Mouse (Mus musculus) lung, adult 18-20 months (tissue): ENCODE measurements around the gene Grm8.

ENCODE experiments used
- DNase-seq, 2 experiments: peaks; one replicate each; pipeline ENCODE4 v3.0.0; 2022; ENCODE audit warnings: mixed read lengths in 2 of 2

Grm8 gene

DNA sequence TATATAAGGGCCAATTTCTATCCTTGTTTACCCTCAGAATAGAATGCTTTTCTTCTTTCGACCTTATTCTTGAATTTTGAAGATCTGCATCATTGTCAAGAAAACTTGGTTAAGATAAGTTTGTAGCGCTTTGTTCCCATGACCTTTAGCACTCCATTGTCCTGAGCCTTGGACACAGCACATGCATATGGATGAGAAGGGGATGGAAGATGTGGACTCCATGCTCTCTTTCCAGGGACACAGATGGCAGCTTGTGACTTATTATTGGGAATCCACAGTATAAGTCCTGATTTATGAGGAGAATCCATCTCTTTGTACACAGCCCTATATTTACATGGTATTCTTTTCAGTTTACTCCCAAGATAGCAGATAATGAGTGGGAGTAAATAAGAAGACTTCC, 554.5 kb downstream of the Grm8 start:
- no peak for DNase-seq

DNA sequence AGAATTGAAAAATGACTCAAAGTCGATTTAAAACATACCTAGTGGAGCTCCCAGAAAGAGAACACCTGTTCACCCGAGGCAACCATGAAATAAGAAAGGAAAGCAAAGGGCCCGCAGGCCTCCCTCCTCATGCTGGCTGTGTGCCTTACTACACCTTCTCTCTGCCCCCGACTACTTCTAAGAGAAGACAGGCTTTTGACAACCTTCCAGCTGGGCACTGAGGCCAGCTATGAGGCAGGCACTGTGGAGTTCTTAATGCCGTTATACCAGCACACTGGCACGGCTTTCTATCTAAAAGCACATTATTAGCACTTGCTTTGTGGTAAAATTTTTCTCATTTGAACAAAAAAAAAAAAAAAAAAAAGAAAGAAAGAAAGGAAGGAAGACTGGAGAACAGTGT, 589.5 kb downstream of the Grm8 start:
- no peak for DNase-seq

DNA sequence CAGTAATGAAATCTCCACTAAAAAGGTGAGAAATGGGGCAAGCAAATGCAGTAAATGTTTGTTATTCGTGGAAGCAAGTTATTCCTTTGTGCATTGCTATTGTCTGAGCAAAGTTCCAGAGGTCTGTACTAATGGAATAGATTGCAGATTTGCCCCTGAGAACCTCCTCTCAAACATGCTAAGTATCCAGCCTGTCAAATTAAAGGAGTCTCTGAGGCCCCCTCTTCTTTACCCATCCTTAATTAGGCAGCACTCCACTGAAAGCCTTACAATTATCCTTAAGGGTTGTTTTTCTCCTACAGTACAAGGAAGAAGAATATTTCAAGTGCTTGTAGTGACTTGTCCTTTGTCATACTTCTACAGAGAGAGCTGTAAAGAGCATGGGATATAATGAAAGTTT, 617.4 kb downstream of the Grm8 start:
- no peak for DNase-seq

GRCm38 (mm10) chr6:27460998-27461397, 674.0 kb downstream of the Grm8 start:
- DNase-seq: no peak

GRCm38 (mm10) chr6:27408473-27408872, 726.5 kb downstream of the Grm8 start:
- DNase-seq: no peak

- no peak for DNase-seq
Observed at GRCm38 (mm10) chr6:27372416-27372815, 762.6 kb downstream of the Grm8 start.

DNA sequence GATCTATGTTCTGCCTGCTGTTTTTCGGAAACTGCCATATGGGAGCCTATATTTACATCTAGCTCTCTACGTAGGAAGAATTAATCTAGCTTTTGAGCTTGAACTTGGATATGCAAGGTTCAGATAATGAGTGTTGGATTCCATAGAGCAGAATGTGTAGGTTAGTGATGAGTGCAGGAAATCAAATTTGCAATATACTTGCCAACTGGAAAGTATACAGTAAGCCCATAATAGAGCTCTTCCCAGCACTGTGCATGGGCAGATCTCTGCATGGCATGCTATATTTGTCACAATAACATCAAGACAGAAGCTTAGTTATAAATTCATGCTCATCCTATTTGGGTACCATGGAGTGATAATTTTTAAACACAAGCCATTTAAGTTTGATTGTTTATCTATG, 763.9 kb downstream of the Grm8 start:
- DNase-seq: no peak

DNA sequence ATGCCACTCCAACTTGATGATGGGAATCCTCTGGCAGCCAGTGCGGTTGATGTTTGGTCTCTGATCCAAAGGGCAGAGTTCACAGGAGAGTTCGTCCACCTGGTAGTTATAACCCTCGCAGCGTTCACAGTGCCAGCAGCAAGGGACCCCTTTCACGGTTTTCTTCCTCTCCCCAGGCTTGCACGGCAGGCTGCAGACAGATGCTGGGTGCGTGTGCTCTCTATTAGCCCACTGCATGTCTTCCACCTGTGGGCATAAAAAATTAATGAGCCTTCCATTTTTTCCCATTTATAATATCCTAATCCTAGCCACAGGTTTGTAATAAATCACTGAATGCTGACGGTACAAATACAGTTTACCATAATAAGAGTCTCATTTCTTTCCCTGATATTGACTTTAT, 771.2 kb downstream of the Grm8 start:
- DNase-seq: no peak

- no peak for DNase-seq
Observed at GRCm38 (mm10) chr6:27360440-27360839, 774.5 kb downstream of the Grm8 start.

DNA sequence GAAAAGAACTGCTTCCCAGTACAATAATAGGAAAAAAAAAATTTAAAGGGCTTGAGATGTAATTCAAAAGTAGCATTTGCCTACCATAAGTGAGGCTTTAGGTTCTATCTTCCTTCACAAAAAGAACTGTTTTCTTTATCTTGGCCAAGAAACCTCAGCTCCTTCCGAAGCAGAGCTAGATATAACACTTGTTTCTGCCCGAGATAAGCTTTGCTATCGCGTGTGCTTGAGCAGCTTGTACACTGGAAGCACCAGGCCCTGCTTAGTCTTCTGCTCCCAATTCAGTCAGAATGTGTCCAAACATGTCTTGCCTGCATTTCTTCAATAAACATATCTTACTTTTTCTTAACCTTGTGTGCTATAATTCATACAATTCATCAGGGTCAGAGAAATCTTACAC, 783.8 kb downstream of the Grm8 start:
- DNase-seq: no peak

GRCm38 (mm10) chr6:27348272-27348671, 786.7 kb downstream of the Grm8 start:
- no peak for DNase-seq

DNA sequence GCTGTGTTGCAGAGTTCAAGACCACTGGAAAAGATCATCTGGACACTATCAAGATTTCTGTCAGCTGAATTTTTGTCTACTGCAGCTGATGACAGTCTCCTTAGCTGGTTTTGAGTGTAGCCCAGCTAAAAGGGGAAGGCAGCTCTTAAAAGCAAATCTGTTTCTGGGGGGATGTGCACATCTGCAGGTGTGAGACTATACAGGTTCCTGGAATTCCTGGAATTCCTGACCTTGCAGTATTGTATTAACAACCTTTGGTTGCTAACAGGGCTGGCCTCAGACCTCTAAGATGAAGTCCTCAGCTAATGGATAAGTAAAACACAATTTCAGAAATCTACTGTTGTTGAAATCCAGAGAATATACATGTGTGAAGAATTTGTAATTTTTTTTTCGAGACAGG, 788.7 kb downstream of the Grm8 start:
- no peak for DNase-seq

DNA sequence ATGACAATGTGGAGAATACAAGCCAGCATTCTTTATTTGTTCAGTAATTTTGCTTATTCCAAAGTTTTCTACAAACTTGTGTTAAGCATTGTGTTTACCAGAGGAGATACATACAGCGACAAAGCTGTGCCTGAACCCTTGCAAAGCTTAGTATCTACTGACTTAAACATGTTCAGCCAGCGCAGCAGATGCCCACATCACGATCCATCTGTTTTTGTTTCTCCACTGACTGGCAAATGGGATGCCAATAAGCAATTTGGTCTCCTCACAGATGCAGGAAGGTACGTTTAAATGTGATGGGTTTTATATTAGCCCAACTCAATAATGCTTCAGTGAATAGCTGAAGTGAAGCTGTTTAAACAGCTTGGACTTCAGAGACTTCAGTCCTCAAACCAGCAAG, 794.8 kb downstream of the Grm8 start:
- DNase-seq: no peak

- DNase-seq: no peak
Observed at GRCm38 (mm10) chr6:27318575-27318974, 816.4 kb downstream of the Grm8 start.

DNA sequence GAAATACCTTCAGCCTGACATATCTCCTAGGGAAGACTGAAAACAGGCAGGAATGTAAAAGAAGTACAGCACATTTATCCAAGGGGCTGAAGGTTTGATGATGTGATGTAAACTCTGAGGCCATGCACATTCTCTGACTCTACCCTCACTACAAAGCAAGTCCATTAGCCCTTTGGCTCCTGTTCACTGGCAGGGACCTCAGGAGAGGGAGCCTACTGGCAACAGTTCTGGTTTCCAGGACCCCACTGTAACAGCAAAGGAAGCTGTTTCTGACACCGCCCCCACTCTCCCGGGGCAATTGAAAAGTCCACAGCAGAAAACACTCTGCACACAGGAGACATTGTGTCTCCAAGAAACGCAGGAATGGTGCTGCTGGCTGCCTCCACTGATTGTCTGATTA, 817.6 kb downstream of the Grm8 start:
- DNase-seq: no peak

GRCm38 (mm10) chr6:27316018-27316417, 819.0 kb downstream of the Grm8 start:
- no peak for DNase-seq

DNA sequence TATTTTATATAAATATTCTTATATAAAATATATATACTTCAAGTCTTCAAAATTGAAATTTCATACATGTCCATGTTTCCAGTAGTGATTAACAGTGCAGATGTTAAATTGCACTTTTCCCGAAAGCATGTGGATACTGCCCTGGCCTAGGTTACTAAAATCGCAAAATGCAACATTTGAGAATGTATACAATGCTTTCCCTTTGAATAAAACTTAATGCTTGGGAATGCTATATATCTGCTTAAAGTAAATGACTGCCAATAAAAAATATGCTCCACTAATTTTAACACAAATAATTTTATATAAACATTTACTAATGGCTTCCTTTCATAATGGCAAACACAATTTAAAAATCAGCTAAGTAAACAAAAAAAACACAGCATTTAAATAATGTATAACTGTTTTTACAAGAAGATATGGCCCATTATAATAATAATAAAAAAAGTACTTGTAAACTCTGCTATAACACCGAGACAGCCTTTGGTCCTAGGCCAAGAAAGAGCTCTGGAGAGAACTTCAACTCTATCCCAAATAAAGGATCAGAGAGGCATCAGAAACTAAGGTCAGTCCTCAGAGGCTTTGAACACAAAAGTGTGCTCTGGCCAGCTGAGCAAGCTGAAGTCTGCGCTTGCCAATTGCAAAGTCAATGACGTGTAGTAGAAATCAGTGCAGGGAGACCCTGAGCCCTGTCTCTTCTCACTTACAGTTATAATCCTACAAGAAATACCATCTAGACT, 820.5 kb downstream of the Grm8 start:
- DNase-seq: no peak

GRCm38 (mm10) chr6:27310401-27310800, 824.6 kb downstream of the Grm8 start:
- DNase-seq: no peak

DNA sequence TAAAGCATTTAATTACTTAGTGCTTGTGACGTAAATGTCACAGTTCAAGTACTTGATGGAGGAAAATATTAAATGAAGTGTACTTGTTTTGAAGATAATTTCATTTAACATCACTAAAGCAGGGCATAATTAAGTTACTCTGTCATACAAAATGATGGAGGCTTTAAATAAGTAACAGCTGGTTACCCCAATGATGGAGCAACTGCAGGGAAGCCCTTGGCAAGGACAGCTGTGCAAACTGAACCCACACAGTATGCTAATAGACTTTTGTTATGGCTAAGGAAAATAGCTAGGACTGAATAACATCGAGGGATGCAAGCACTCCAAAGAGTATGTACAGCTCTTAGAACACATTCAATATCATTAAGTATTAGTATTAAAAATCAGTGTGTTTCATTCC, 829.6 kb downstream of the Grm8 start:
- no peak for DNase-seq

GRCm38 (mm10) chr6:27264972-27265371, 870.0 kb downstream of the Grm8 start:
- no peak for DNase-seq

DNA sequence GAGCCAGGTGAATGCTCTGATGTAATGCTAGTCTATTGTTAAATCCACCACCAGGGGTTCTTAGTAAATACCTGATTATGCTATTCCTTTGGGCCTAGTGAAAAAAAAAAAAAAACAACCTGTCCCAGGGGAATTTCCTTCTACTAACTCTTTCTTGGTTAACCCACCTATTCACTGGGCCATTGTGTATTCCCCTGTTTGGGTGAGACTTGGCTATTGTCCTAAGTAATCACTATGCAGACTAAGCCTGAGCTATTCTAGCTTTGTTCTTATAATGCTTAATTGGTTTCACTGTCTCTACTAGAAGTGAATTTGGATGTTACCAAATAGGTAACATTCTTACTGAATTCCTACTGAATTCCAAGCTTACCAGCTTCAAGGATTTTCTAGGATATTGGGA, 872.4 kb downstream of the Grm8 start:
- no peak for DNase-seq

DNA sequence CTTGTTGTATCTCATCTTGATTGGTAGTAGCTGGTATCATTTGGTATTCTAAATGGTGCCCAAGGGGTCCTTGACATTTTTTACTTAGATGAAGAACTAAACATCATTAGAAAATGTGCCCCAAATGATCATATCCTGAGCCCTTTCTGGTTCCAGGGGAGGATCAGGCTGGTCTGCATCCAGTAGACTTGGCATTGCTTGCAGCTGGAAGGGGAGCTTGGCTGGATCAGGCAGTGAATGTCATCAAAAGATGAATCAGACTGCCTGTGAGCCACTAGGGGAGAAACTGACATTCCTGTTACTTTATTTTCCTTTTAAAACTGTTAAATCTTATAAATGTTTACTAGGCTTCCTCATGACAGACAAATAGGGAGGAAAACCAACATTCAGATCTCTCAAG, 894.6 kb downstream of the Grm8 start:
- DNase-seq: no peak

GRCm38 (mm10) chr6:27239968-27240367, 895.0 kb downstream of the Grm8 start:
- DNase-seq: no peak
